Mouse (Mus musculus) liver, adult 2 months (tissue): ENCODE data around the gene Gm973.

ENCODE experiments used
- CTCF ChIP-seq: fragments of 200-500 bp; IDR thresholded peaks from 2 replicates; pipeline ENCODE4 v1.5.1; 2011; ENCODE audit warnings: low read depth, low read length, control low read depth
- POLR2A ChIP-seq: fragments of 200-500 bp; IDR thresholded peaks from 2 replicates; pipeline ENCODE4 v1.6.1; 2011; ENCODE audit warnings: low read length, control low read depth; ENCODE audit not compliant: insufficient read depth; ENCODE audit errors: extremely low read depth

- TF ChIP-seq CTCF (no peak), POLR2A (no peak)
Observed at GRCm38 (mm10) chr1:59608125-59608762, 92.2 kb downstream of the Gm973 start.
